Mouse (Mus musculus) bone marrow, adult 2 months (tissue): ENCODE measurements around the gene Vmn1r143. TPM values are rescaled to one million over a fixed set of nuclear protein-coding genes. Genes with fewer than 3 reads are reported as not detected.
"Not testable (repeated sequence)": the region's sequence is repeated elsewhere in the genome, so short reads cannot be mapped to it uniquely, and the experiment has no call there.

Source experiments
- H3K27ac ChIP-seq: fragments of 200-500 bp; 2 replicates; pipeline ENCODE4 v1.5.1; 2012; ENCODE audit warnings: low read depth, mild to moderate bottlenecking, control low read depth, inconsistent platforms, low read length; ENCODE audit not compliant: control insufficient read depth, poor library complexity, insufficient read depth
- H3K4me1 ChIP-seq: fragments of 200-500 bp; 2 replicates; pipeline ENCODE4 v1.6.1; 2011; ENCODE audit warnings: low read length; ENCODE audit not compliant: control insufficient read depth, insufficient read depth
- H3K4me3 ChIP-seq: fragments of 200-500 bp; replicated peaks from 2 replicates; pipeline ENCODE3; 2011; ENCODE audit warnings: mild to moderate bottlenecking, low read depth, low read length, control low read depth; ENCODE audit not compliant: control insufficient read depth
- WGBS: fragments of 180-500 bp; shearing (Covaris S2); methylation state at CpG from one replicate; pipeline ENCODE4 v1.1.7; 2018; 5-methylcytosine and 5-hydroxymethylcytosine counted together
- polyA plus RNA-seq: library from polyadenylated mRNA; stranded (reverse); fragments of >200 nt; gene quantifications from 2 replicates; pipeline ENCODE4 v1.2.4, GENCODE M21; 2011; ENCODE audit warnings: low replicate concordance; ENCODE audit not compliant: missing spikeins, insufficient read depth, insufficient read length

The Vmn1r143 gene
- not detected in 2 replicates for polyA plus RNA-seq

DNA sequence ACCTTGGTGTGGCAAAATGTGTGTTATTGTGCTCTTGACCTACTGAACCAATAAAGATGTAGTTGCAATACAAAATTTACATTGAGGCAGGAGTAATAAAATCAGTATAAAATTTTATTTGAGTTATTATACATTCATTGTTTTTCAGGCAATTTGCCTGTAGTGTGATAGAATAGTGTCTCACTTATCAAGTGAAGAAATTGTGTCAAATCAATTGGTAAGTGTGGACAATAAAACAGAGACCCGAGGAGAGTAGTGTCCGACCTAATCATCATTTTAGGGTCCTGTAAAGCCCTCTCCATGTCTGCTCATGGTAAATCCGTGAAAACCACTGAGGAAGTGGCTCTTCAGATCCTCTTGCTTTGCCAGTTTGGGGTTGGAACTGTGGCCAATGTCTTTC lies at the start of gene Vmn1r143:
TSS of gene Vmn1r143 (plus strand) at position 301 of the 400 bp plus-strand sequence.
- not testable (repeated sequence) for H3K4me3 ChIP-seq, H3K27ac ChIP-seq, H3K4me1 ChIP-seq
- WGBS: no CpG with 5 or more reads among the region's 3 CpGs

- H3K4me3 ChIP-seq, H3K4me1 ChIP-seq, H3K27ac ChIP-seq: not testable (repeated sequence)
- no CpG with 5 or more reads among the region's 3 CpGs for WGBS
Observed at GRCm38 (mm10) chr7:22163935-22164334, 25.2 kb upstream of the Vmn1r143 start, which contains the start of gene Vmn1r142. Gene Vmn1r142 (minus strand): TSS chr7:22164035.

DNA sequence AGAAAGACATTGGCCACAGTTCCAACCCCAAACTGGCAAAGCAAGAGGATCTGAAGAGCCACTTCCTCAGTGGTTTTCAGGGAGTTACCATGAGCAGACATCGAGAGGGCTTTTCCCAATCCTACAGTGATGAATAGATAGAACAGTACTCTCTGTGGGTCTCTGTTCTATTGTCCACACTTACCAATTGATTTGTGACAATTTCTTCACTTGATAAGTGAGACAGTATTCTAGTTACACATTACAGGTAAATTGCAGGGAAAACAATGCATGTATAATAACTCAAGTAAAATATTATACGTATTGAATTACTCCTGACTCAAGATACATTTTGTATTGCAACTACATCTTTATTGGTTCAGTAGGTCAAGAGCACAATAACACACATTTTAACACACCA lies 12.0 kb downstream of the Vmn1r143 start, which contains the start of gene Gm8653:
TSS of gene Gm8653 (minus strand) at position 101 of the 400 bp plus-strand sequence.
- WGBS: no CpG with 5 or more reads among the region's 2 CpGs

GRCm38 (mm10) chr7:22229384-22229783 lies 40.2 kb downstream of the Vmn1r143 start, which contains the start of gene Gm8453:
Gene Gm8453 (minus strand): TSS chr7:22229484.
- not testable (repeated sequence) for H3K4me3 ChIP-seq, H3K4me1 ChIP-seq, H3K27ac ChIP-seq
- WGBS: 4% methylated on average over 2 of the region's 2 CpGs

More for the DNA sequence above, 12.0 kb downstream of the Vmn1r143 start, which contains the start of gene Gm8653:
- H3K4me1 ChIP-seq, H3K4me3 ChIP-seq, H3K27ac ChIP-seq: not testable (repeated sequence)

Other genes starting within 250 kb of the Vmn1r143 start
- not detected in 2 replicates for gene Vmn1r137, start 194.8 kb upstream of the Vmn1r143 start, polyA plus RNA-seq
- not detected in 2 replicates for gene Vmn1r138, start 160.5 kb upstream of the Vmn1r143 start, polyA plus RNA-seq
- not detected in 2 replicates for gene Gm6176, start 133.1 kb upstream of the Vmn1r143 start, polyA plus RNA-seq
- gene Vmn1r139, start 120.3 kb upstream of the Vmn1r143 start, polyA plus RNA-seq: not detected in 2 replicates
- gene Gm16451, start 71.1 kb upstream of the Vmn1r143 start, polyA plus RNA-seq: not detected in 2 replicates
- not detected in 2 replicates for gene Gm10666, start 54.6 kb upstream of the Vmn1r143 start, polyA plus RNA-seq
- not detected in 2 replicates for gene Vmn1r142, start 25.3 kb upstream of the Vmn1r143 start, polyA plus RNA-seq
- not detected in 2 replicates for gene Gm8653, start 11.9 kb downstream of the Vmn1r143 start, polyA plus RNA-seq
- gene Gm8453, start 40.1 kb downstream of the Vmn1r143 start, polyA plus RNA-seq: not detected in 2 replicates
- not detected in 2 replicates for gene Gm4187, start 140.3 kb downstream of the Vmn1r143 start, polyA plus RNA-seq
- not detected in 2 replicates for gene Gm8660, start 181.7 kb downstream of the Vmn1r143 start, polyA plus RNA-seq
- not detected in 2 replicates for gene Vmn1r148, start 224.2 kb downstream of the Vmn1r143 start, polyA plus RNA-seq
- not detected in 2 replicates for gene Vmn1r149, start 248.9 kb downstream of the Vmn1r143 start, polyA plus RNA-seq